Mouse (Mus musculus) layer of hippocampus, postnatal 36 days (tissue): ENCODE results near the gene G430095P16Rik. TPM values are rescaled to one million over a fixed set of nuclear protein-coding genes. Genes with fewer than 3 reads are reported as not detected.

ENCODE experiments used
- DNase-seq, 2 experiments: peaks; one replicate each; pipeline ENCODE4 v3.0.0; 2022
- total RNA-seq, 2 experiments: library from RNA; stranded (reverse); gene quantifications; 2 replicates each; pipeline ENCODE4 v1.2.3; 2021

G430095P16Rik gene
- total RNA-seq, 2 experiments from 2014 or later = not detected

- no peak for DNase-seq
Measured at GRCm38 (mm10) chr8:84772628-84773027, 49.8 kb downstream of the G430095P16Rik start.

- no peak for DNase-seq
Measured at GRCm38 (mm10) chr8:84773304-84773703, 50.5 kb downstream of the G430095P16Rik start.

DNA sequence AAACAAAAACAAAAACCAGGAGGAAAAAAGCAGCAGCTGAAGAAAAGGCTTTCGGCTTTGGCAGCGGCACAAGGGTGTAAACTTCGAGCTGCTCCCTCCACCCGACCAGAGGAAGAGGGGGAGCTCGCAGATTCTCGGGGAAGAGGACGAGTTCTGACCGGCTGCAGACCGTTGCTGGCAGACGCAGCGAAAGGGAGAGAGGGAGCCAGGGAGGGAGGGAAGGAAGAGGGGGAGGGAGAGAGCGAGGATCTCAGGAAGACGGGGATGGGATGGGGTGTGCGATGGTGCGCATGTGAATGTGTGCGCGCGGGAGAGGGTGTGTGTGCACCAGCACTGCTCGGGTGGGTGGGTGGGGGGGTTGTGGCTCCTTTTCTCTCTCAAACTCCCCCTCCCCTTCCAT is 51.0 kb downstream of the G430095P16Rik start:
- DNase-seq = peak; percentile 84

- DNase-seq = no peak
Measured at GRCm38 (mm10) chr8:84774473-84774911, 51.7 kb downstream of the G430095P16Rik start.

DNA sequence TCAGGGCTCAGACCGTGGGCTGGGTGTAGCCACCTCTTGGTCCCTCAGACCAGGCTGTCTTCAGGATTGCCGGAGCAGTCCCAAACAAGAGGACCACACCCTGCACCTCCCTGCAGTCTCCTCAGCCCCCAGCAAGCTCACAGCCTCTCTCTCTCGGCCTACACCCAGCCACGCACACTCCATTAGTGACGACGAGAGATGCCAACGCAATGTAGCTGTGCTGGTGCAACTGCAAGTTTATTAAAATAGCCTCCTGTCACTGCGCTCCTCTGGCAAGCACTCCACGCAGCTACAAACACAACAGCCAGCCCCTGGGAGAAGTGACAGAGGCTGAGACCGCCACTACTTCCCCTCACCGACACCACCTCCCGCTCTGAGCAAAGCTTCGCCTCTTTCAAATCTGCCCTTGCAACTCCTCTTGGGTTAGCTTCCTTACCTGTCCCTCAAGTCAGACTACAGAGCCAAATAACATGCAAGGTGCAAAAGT is 52.3 kb downstream of the G430095P16Rik start:
- DNase-seq = no peak

DNA sequence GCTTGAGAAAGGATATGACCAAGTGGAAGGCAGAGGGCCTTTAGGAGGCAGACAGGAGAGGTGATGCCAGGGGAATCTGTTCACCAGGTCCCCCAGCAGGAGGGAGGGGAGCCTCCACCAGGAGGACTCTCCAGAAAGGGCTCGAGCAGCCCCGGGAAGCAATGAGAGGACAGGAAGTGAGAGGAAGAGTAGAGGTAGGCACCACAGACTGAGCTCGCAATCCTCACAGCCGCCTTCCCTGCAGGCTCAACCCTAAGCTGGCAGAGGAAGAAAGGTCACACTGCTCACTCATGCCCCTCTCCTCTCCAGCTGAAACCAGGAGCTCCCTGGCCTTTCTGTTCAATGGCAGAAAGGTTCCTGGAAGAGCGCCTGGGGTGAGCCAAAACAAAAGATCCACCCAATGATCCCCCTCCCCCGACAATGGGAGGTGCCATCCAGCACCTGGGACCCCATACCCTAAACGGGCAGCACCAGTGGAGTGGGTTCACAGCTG is 52.9 kb downstream of the G430095P16Rik start:
- DNase-seq = no peak

Other genes starting within 250 kb of the G430095P16Rik start
- gene Ier2, start 60.2 kb upstream of the G430095P16Rik start, total RNA-seq = 1 to 10 TPM; 7.2 to 7.6 TPM
- 100 to 1,000 TPM in 1 of 2 experiments, 10 to 100 TPM in 1; 95.2 to 115 TPM for gene Trmt1, start 36.7 kb upstream of the G430095P16Rik start, total RNA-seq
- gene Nacc1, start 35.1 kb upstream of the G430095P16Rik start, total RNA-seq = 10 to 100 TPM; 85.9 to 92.2 TPM
- 1 to 10 TPM; 1.2 to 2.0 TPM for gene Lyl1, start 21.6 kb upstream of the G430095P16Rik start, total RNA-seq
- 100 to 1,000 TPM; 387 to 434 TPM for gene Nfix, start 77.3 kb downstream of the G430095P16Rik start, total RNA-seq
- gene Dand5, start 99.8 kb downstream of the G430095P16Rik start, total RNA-seq = 10 to 100 TPM in 1 of 2 experiments, 1 to 10 TPM in 1; 9.4 to 10.5 TPM
- gene Gadd45gip1, start 108.5 kb downstream of the G430095P16Rik start, total RNA-seq = 10 to 100 TPM; 23.2 to 25.7 TPM
- gene Rad23a, start 117.7 kb downstream of the G430095P16Rik start, total RNA-seq = 10 to 100 TPM; 67.9 to 68.5 TPM
- 100 to 1,000 TPM; 557 to 631 TPM for gene Calr, start 123.9 kb downstream of the G430095P16Rik start, total RNA-seq
- 10 to 100 TPM; 51.2 to 52.7 TPM for gene Farsa, start 134.0 kb downstream of the G430095P16Rik start, total RNA-seq
- gene Syce2, start 149.1 kb downstream of the G430095P16Rik start, total RNA-seq = 10 to 100 TPM; 16.1 to 19.7 TPM
- gene Gcdh, start 170.9 kb downstream of the G430095P16Rik start, total RNA-seq = 10 to 100 TPM; 39.5 to 46.3 TPM
- under 1 TPM in 1 of 2 experiments, not detected in 1; 0.40 TPM for gene Klf1, start 178.9 kb downstream of the G430095P16Rik start, total RNA-seq
- gene Dnase2a, start 185.6 kb downstream of the G430095P16Rik start, total RNA-seq = 1 to 10 TPM; 3.2 to 3.9 TPM
- 10 to 100 TPM; 79.5 TPM for gene Mast1, start 214.4 kb downstream of the G430095P16Rik start, total RNA-seq
- gene Rtbdn, start 224.0 kb downstream of the G430095P16Rik start, total RNA-seq = 1 to 10 TPM in 1 of 2 experiments, under 1 TPM in 1; 0.77 to 1.0 TPM
- gene Gm49661, start 246.4 kb downstream of the G430095P16Rik start, total RNA-seq = not detected
- 100 to 1,000 TPM; 338 to 356 TPM for gene Prdx2, start 246.6 kb downstream of the G430095P16Rik start, total RNA-seq
- gene Rnaseh2a, start 246.8 kb downstream of the G430095P16Rik start, total RNA-seq = 10 to 100 TPM; 35.3 to 36.8 TPM